Mouse (Mus musculus): Measurements from ENCODE around the gene Xrcc3. TPM values are rescaled to one million over a fixed set of nuclear protein-coding genes. Genes with fewer than 3 reads are reported as not detected.
A peak's percentile ranks its signal among the peaks of the same experiment; 100 is the strongest.

Xrcc3 gene
- polyA plus RNA-seq, 1 experiment from 2014 or later, result 6.9 TPM

GRCm38 (mm10) chr12:111809762-111810161 is 3.9 kb downstream of the Xrcc3 start:
- Histone ChIP-seq H3K4me3 (replicated peaks; ENCODE audit: low read length) (no peak overlapping the region), H3K9ac (ENCODE audit: low read length) (peak overlapping the region; percentile 49; the same call in 1 of the 2 replicates), H3K36me3 (ENCODE audit: control insufficient read depth, insufficient read depth, low read length) (peaks cover 12% of the 10 kb centered on the region; the same call in 1 of the 2 replicates), H3K4me1 (ENCODE audit: control insufficient read depth, insufficient read depth, low read length) (peaks cover 24% of the 10 kb centered on the region), H3K9me3 (replicated peaks; ENCODE audit: control insufficient read depth, low read length) (no peaks in the 10 kb centered on the region), H3K27me3 (ENCODE audit: control insufficient read depth, insufficient read depth, low read length) (no peaks in the 10 kb centered on the region), H3K4me2 (ENCODE audit: low read depth, low read length) (0 out of 2 replicates have a peak overlapping the region, but pooled peaks have one; percentile 10), H3K27ac (ENCODE audit: low read length) (peak overlapping the region; percentile 70)
- ATAC-seq (ENCODE audit: insufficient read depth, low FRiP score), result peak; percentile 57
- WGBS, result 2% methylated on average over 9 of the region's 9 CpGs

- H3K36me3 ChIP-seq (ENCODE audit: control insufficient read depth, insufficient read depth, low read length), result peaks cover 12% of the 10 kb centered on the region; the same call in 1 of the 2 replicates
- peaks cover 24% of the 10 kb centered on the region for H3K4me1 ChIP-seq (ENCODE audit: control insufficient read depth, insufficient read depth, low read length)
- H3K27ac ChIP-seq (ENCODE audit: low read length), result no peak overlapping the region
- WGBS, result 86% methylated on average over 6 of the region's 6 CpGs
- H3K27me3 ChIP-seq (ENCODE audit: control insufficient read depth, insufficient read depth, low read length), result no peaks in the 10 kb centered on the region
- no peak overlapping the region for H3K9ac ChIP-seq (ENCODE audit: low read length)
- no peak overlapping the region for H3K4me3 ChIP-seq (replicated peaks; ENCODE audit: low read length)
- H3K4me2 ChIP-seq (ENCODE audit: low read depth, low read length), result no peak overlapping the region
- no peaks in the 10 kb centered on the region for H3K9me3 ChIP-seq (replicated peaks; ENCODE audit: control insufficient read depth, low read length)
- no peak for ATAC-seq (ENCODE audit: insufficient read depth, low FRiP score)
Observed at GRCm38 (mm10) chr12:111808775-111809174, 4.9 kb downstream of the Xrcc3 start.

GRCm38 (mm10) chr12:111803538-111803937 is 10.1 kb downstream of the Xrcc3 start:
- ATAC-seq (ENCODE audit: insufficient read depth, low FRiP score), result peak; percentile 79
- Histone ChIP-seq H3K27me3 (ENCODE audit: control insufficient read depth, insufficient read depth, low read length) (no peaks in the 10 kb centered on the region), H3K4me2 (ENCODE audit: low read depth, low read length) (no peak overlapping the region), H3K4me3 (replicated peaks; ENCODE audit: low read length) (no peak overlapping the region), H3K9ac (ENCODE audit: low read length) (no peak overlapping the region), H3K27ac (ENCODE audit: low read length) (peak overlapping the region; percentile 12; the same call in 1 of the 2 replicates), H3K9me3 (replicated peaks; ENCODE audit: control insufficient read depth, low read length) (no peaks in the 10 kb centered on the region), H3K4me1 (ENCODE audit: control insufficient read depth, insufficient read depth, low read length) (no peaks in the 10 kb centered on the region), H3K36me3 (ENCODE audit: control insufficient read depth, insufficient read depth, low read length) (peaks cover 19% of the 10 kb centered on the region; the same call in 1 of the 2 replicates)
- WGBS, result 52% methylated on average over 5 of the region's 5 CpGs

GRCm38 (mm10) chr12:111800459-111801183 is 13.1 kb downstream of the Xrcc3 start:
- no peaks in the 10 kb centered on the region for H3K27me3 ChIP-seq (ENCODE audit: control insufficient read depth, insufficient read depth, low read length)
- no peak overlapping the region for H3K27ac ChIP-seq (ENCODE audit: low read length)
- no peak overlapping the region for H3K4me3 ChIP-seq (replicated peaks; ENCODE audit: low read length)
- H3K9me3 ChIP-seq (replicated peaks; ENCODE audit: control insufficient read depth, low read length), result no peaks in the 10 kb centered on the region
- H3K4me1 ChIP-seq (ENCODE audit: control insufficient read depth, insufficient read depth, low read length), result no peaks in the 10 kb centered on the region
- H3K9ac ChIP-seq (ENCODE audit: low read length), result no peak overlapping the region
- H3K36me3 ChIP-seq (ENCODE audit: control insufficient read depth, insufficient read depth, low read length), result peaks cover 16% of the 10 kb centered on the region; the same call in 1 of the 2 replicates
- ATAC-seq (ENCODE audit: insufficient read depth, low FRiP score), result no peak
- WGBS, result 83% methylated on average over 10 of the region's 10 CpGs
- no peak overlapping the region for H3K4me2 ChIP-seq (ENCODE audit: low read depth, low read length)

GRCm38 (mm10) chr12:111798493-111798892 is 15.2 kb downstream of the Xrcc3 start:
- Histone ChIP-seq H3K27ac (ENCODE audit: low read length) (no peak overlapping the region), H3K27me3 (ENCODE audit: control insufficient read depth, insufficient read depth, low read length) (no peaks in the 10 kb centered on the region), H3K9ac (ENCODE audit: low read length) (no peak overlapping the region), H3K4me2 (ENCODE audit: low read depth, low read length) (no peak overlapping the region), H3K4me3 (replicated peaks; ENCODE audit: low read length) (no peak overlapping the region), H3K4me1 (ENCODE audit: control insufficient read depth, insufficient read depth, low read length) (peaks cover 3% of the 10 kb centered on the region; the same call in 1 of the 2 replicates), H3K36me3 (ENCODE audit: control insufficient read depth, insufficient read depth, low read length) (peaks cover 27% of the 10 kb centered on the region), H3K9me3 (replicated peaks; ENCODE audit: control insufficient read depth, low read length) (no peaks in the 10 kb centered on the region)
- 86% methylated on average over 13 of the region's 13 CpGs for WGBS
- ATAC-seq (ENCODE audit: insufficient read depth, low FRiP score), result no peak

GRCm38 (mm10) chr12:111797251-111797650 is 16.4 kb downstream of the Xrcc3 start:
- no peak overlapping the region for H3K4me3 ChIP-seq (replicated peaks; ENCODE audit: low read length)
- peaks cover 27% of the 10 kb centered on the region for H3K36me3 ChIP-seq (ENCODE audit: control insufficient read depth, insufficient read depth, low read length)
- WGBS, result 81% methylated on average over 8 of the region's 8 CpGs
- H3K27me3 ChIP-seq (ENCODE audit: control insufficient read depth, insufficient read depth, low read length), result no peaks in the 10 kb centered on the region
- H3K4me1 ChIP-seq (ENCODE audit: control insufficient read depth, insufficient read depth, low read length), result peaks cover 3% of the 10 kb centered on the region; the same call in 1 of the 2 replicates
- no peaks in the 10 kb centered on the region for H3K9me3 ChIP-seq (replicated peaks; ENCODE audit: control insufficient read depth, low read length)
- no peak overlapping the region for H3K4me2 ChIP-seq (ENCODE audit: low read depth, low read length)
- H3K9ac ChIP-seq (ENCODE audit: low read length), result no peak overlapping the region
- H3K27ac ChIP-seq (ENCODE audit: low read length), result no peak overlapping the region
- ATAC-seq (ENCODE audit: insufficient read depth, low FRiP score), result no peak

- H3K9me3 ChIP-seq (replicated peaks; ENCODE audit: control insufficient read depth, low read length), result no peaks in the 10 kb centered on the region
- H3K4me3 ChIP-seq (replicated peaks; ENCODE audit: low read length), result no peak overlapping the region
- no peaks in the 10 kb centered on the region for H3K27me3 ChIP-seq (ENCODE audit: control insufficient read depth, insufficient read depth, low read length)
- ATAC-seq (ENCODE audit: insufficient read depth, low FRiP score), result no peak
- peaks cover 3% of the 10 kb centered on the region; the same call in 1 of the 2 replicates for H3K4me1 ChIP-seq (ENCODE audit: control insufficient read depth, insufficient read depth, low read length)
- no peak overlapping the region for H3K9ac ChIP-seq (ENCODE audit: low read length)
- H3K36me3 ChIP-seq (ENCODE audit: control insufficient read depth, insufficient read depth, low read length), result peaks cover 33% of the 10 kb centered on the region
- WGBS, result 88% methylated on average over 28 of the region's 28 CpGs
- no peak overlapping the region for H3K27ac ChIP-seq (ENCODE audit: low read length)
- H3K4me2 ChIP-seq (ENCODE audit: low read depth, low read length), result no peak overlapping the region
Observed at GRCm38 (mm10) chr12:111795180-111795895, 18.3 kb downstream of the Xrcc3 start.

GRCm38 (mm10) chr12:111794526-111795179 is 19.0 kb downstream of the Xrcc3 start:
- H3K4me2 ChIP-seq (ENCODE audit: low read depth, low read length), result no peak overlapping the region
- no peaks in the 10 kb centered on the region for H3K27me3 ChIP-seq (ENCODE audit: control insufficient read depth, insufficient read depth, low read length)
- 90% methylated on average over 18 of the region's 18 CpGs for WGBS
- H3K9me3 ChIP-seq (replicated peaks; ENCODE audit: control insufficient read depth, low read length), result no peaks in the 10 kb centered on the region
- peaks cover 3% of the 10 kb centered on the region; the same call in 1 of the 2 replicates for H3K4me1 ChIP-seq (ENCODE audit: control insufficient read depth, insufficient read depth, low read length)
- H3K27ac ChIP-seq (ENCODE audit: low read length), result no peak overlapping the region; the same call in 1 of the 2 replicates
- peak; percentile 35; the same call in 1 of the 2 replicates for ATAC-seq (ENCODE audit: insufficient read depth, low FRiP score)
- peaks cover 36% of the 10 kb centered on the region for H3K36me3 ChIP-seq (ENCODE audit: control insufficient read depth, insufficient read depth, low read length)
- no peak overlapping the region for H3K9ac ChIP-seq (ENCODE audit: low read length)
- H3K4me3 ChIP-seq (replicated peaks; ENCODE audit: low read length), result no peak overlapping the region

Measured in stomach, embryonic 16.5 days (tissue).